ENCODE assay signal across 8 mouse cellular contexts in the genomic region with DNA sequence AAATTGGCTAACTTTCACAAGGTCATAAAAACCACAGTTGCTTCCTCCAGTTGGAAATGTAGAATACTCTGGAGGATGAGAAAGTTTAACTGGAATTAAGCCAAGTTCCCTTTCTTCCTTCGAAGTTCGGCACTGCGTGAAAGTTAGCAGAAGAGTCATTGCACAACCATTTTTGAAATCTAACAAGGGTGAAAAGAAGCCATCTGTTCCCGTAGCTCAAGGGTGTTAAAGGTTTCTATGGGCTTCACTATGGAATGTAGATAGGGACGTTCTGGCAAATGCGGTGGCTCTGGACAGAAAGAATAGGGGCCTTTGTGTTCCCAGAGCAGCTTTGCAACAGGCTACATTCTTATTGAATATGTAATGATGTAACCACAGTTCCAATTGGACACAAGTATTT. TPM values are rescaled to one million over a fixed set of nuclear protein-coding genes. Genes with fewer than 3 reads are reported as not detected.
DNase-seq lines count a peak whose midpoint lies in the region; ATAC-seq and TF ChIP-seq lines count a peak whose summit lies in the region.

No protein-coding gene starts in this region.

- no peaks in the 10 kb centered on the region; the same call in 1 of the 2 replicates for H3K4me1 ChIP-seq in bone marrow, adult 2 months (ENCODE audit: control insufficient read depth, insufficient read depth, low read length)
- H3K4me1 ChIP-seq in heart, embryonic 13.5 days, result peaks cover 39% of the 10 kb centered on the region
- peaks cover 31% of the 10 kb centered on the region for H3K4me1 ChIP-seq in liver, embryonic 15.5 days (replicated peaks)
- H3K4me1 ChIP-seq in stomach, postnatal 0 days (replicated peaks; ENCODE audit: control insufficient read depth, insufficient read depth), result peaks cover 3% of the 10 kb centered on the region; the same call in 1 of the 2 replicates

- H3K27ac ChIP-seq in bone marrow, adult 2 months (ENCODE audit: control insufficient read depth, insufficient read depth, low read depth, low read length, poor library complexity), result no peak overlapping the region
- H3K27ac ChIP-seq in heart, embryonic 13.5 days (replicated peaks), result peak overlapping the region; percentile 99
- H3K27ac ChIP-seq in liver, embryonic 15.5 days (replicated peaks), result no peak overlapping the region
- H3K27ac ChIP-seq in stomach, postnatal 0 days (replicated peaks), result peak overlapping the region; percentile 93; the same call in 1 of the 2 replicates

- DNase-seq in 416B (ENCODE audit: low read depth), result peak; percentile 62
- no peak for DNase-seq in stomach, postnatal 0 days (ENCODE audit: low spot score)
- no peak for DNase-seq in adrenal gland, adult 18-20 months (ENCODE audit: low spot score in 2 of 2)
- DNase-seq in T-cell, adult 2 months (ENCODE audit: low spot score), result no peak
- DNase-seq in right cerebral cortex, postnatal 14 days, result no peak

- TF ChIP-seq EP300 in stomach, postnatal 0 days (optimal IDR thresholded peaks at IDR 0.05), result no peak

- peak overlapping the region; percentile 99 for H3K9ac ChIP-seq in heart, embryonic 13.5 days
- no peak overlapping the region for H3K9ac ChIP-seq in liver, embryonic 15.5 days
- peak overlapping the region; percentile 80; the same call in 1 of the 2 replicates for H3K9ac ChIP-seq in stomach, postnatal 0 days (ENCODE audit: low read length)

- H3K27me3 ChIP-seq in heart, embryonic 13.5 days (replicated peaks), result no peaks in the 10 kb centered on the region
- H3K27me3 ChIP-seq in liver, embryonic 15.5 days, result peaks cover 55% of the 10 kb centered on the region
- no peaks in the 10 kb centered on the region for H3K27me3 ChIP-seq in stomach, postnatal 0 days (ENCODE audit: control insufficient read depth, insufficient read depth, low read length)

- ATAC-seq in heart, embryonic 13.5 days (ENCODE audit: extremely low read depth, insufficient number of reproducible peaks, low FRiP score, low TSS enrichment), result no peak
- ATAC-seq in liver, embryonic 15.5 days (ENCODE audit: insufficient read depth), result no peak
- no peak for ATAC-seq in stomach, postnatal 0 days (ENCODE audit: low FRiP score, low TSS enrichment)

- 23% methylated on average over 6 of the region's 6 CpGs for WGBS in bone marrow, adult 2 months
- WGBS in heart, embryonic 13.5 days, result 19% methylated on average over 6 of the region's 6 CpGs
- WGBS in liver, embryonic 15.5 days (ENCODE audit: insufficient replicate concordance), result 46% methylated on average over 6 of the region's 6 CpGs
- 11% methylated on average over 6 of the region's 6 CpGs for WGBS in stomach, postnatal 0 days

- TF ChIP-seq POLR2A in bone marrow, adult 2 months (IDR thresholded peaks at IDR 0.05; ENCODE audit: borderline replicate concordance, control insufficient read depth, low read depth, low read length), result no peak

- peak overlapping the region; percentile 95 for H3K4me3 ChIP-seq in bone marrow, adult 2 months (replicated peaks; ENCODE audit: control insufficient read depth, low read depth, low read length)
- peak overlapping the region; percentile 97 for H3K4me3 ChIP-seq in heart, embryonic 13.5 days
- peak overlapping the region; percentile 56 for H3K4me3 ChIP-seq in liver, embryonic 15.5 days (replicated peaks)
- H3K4me3 ChIP-seq in stomach, postnatal 0 days (ENCODE audit: low read depth, low read length), result peak overlapping the region; percentile 67

- no peak for TF ChIP-seq CTCF in bone marrow, adult 2 months (IDR thresholded peaks at IDR 0.05; ENCODE audit: control insufficient read depth, insufficient read depth, low read length)
- TF ChIP-seq CTCF in stomach, postnatal 0 days (IDR thresholded peaks at IDR 0.05; ENCODE audit: low read depth), result no peak

- H3K36me3 ChIP-seq in heart, embryonic 13.5 days, result peaks cover 48% of the 10 kb centered on the region
- peaks cover 6% of the 10 kb centered on the region; the same call in 1 of the 2 replicates for H3K36me3 ChIP-seq in liver, embryonic 15.5 days (replicated peaks)
- H3K36me3 ChIP-seq in stomach, postnatal 0 days (ENCODE audit: control insufficient read depth, insufficient read depth, low read length), result no peaks in the 10 kb centered on the region

- no peaks in the 10 kb centered on the region for H3K9me3 ChIP-seq in heart, embryonic 13.5 days
- no peaks in the 10 kb centered on the region for H3K9me3 ChIP-seq in liver, embryonic 15.5 days (replicated peaks)
- H3K9me3 ChIP-seq in stomach, postnatal 0 days (ENCODE audit: control insufficient read depth, low read length), result no peaks in the 10 kb centered on the region

- peak overlapping the region; percentile 67 for H3K4me2 ChIP-seq in heart, embryonic 13.5 days
- peak overlapping the region; percentile 69 for H3K4me2 ChIP-seq in liver, embryonic 15.5 days
- H3K4me2 ChIP-seq in stomach, postnatal 0 days (replicated peaks; ENCODE audit: low read depth), result peak overlapping the region; percentile 60

RNA-seq across cellular contexts. Expression of gene Vim, which starts 2.2 kb away (rescaled TPM):
- polyA plus RNA-seq in bone marrow, adult 2 months (2011; ENCODE audit: insufficient read depth, insufficient read length, low replicate concordance, missing spikeins), result 52.5 and 238 TPM in 2 replicates
- polyA plus RNA-seq in heart, embryonic 13.5 days (2015; fragmentation: Nextera tagmentation; extraction: Ambion mirVana), result 968 and 987 TPM in 2 replicates
- 84.2 and 91.3 TPM in 2 replicates for polyA plus RNA-seq in liver, embryonic 15.5 days (2015; fragmentation: Nextera tagmentation; extraction: Ambion mirVana)
- polyA plus RNA-seq in stomach, postnatal 0 days (2015; fragmentation: Nextera tagmentation; extraction: Ambion mirVana), result 287 and 331 TPM in 2 replicates
- 100 to 1,000 TPM; 152 to 479 TPM for total RNA-seq in adrenal gland, adult 18-20 months (2021)

RNA-seq across cellular contexts. Expression of gene Trdmt1, which starts 31.5 kb away (rescaled TPM):
- polyA plus RNA-seq in bone marrow, adult 2 months (2011; ENCODE audit: insufficient read depth, insufficient read length, low replicate concordance, missing spikeins), result 1.2 and 3.1 TPM in 2 replicates
- polyA plus RNA-seq in heart, embryonic 13.5 days (2015; fragmentation: Nextera tagmentation; extraction: Ambion mirVana), result 9.3 and 9.4 TPM in 2 replicates
- polyA plus RNA-seq in liver, embryonic 15.5 days (2015; fragmentation: Nextera tagmentation; extraction: Ambion mirVana), result 3.2 and 4.1 TPM in 2 replicates
- polyA plus RNA-seq in stomach, postnatal 0 days (2015; fragmentation: Nextera tagmentation; extraction: Ambion mirVana), result 6.9 and 7.2 TPM in 2 replicates
- 1 to 10 TPM; 2.8 to 3.2 TPM for total RNA-seq in adrenal gland, adult 18-20 months (2021)

Comparison
In these comparisons a context has a peak if more than half of its experiments do, and no peak if none do; other contexts are left out.
1. H3K27ac ChIP-seq: peak in heart, embryonic 13.5 days (single experiment) and stomach, postnatal 0 days (single experiment); none in bone marrow, adult 2 months (single experiment) and liver, embryonic 15.5 days (single experiment).
2. Peak in every context shown above with its lines, with median percentiles within 50 percentile points of each other: H3K4me3 ChIP-seq and H3K4me2 ChIP-seq.